Mouse (Mus musculus) testis, adult 2 months (tissue): ENCODE results near the gene Pard6b. TPM values are rescaled to one million over a fixed set of nuclear protein-coding genes. Genes with fewer than 3 reads are reported as not detected.
"Not testable (repeated sequence)": the region's sequence is repeated elsewhere in the genome, so short reads cannot be mapped to it uniquely, and the experiment has no call there.

Experiments used
- H3K27ac ChIP-seq: fragments of 200-500 bp; 2 replicates; pipeline ENCODE4 v1.5.1; 2012; ENCODE audit warnings: low read depth, low read length; ENCODE audit not compliant: control insufficient read depth, insufficient read depth
- H3K27me3 ChIP-seq: fragments of 200-500 bp; 2 replicates; pipeline ENCODE4 v1.6.1; 2012; ENCODE audit warnings: mild to moderate bottlenecking, low read length, moderate library complexity; ENCODE audit not compliant: control insufficient read depth, insufficient read depth
- H3K36me3 ChIP-seq: fragments of 200-500 bp; 2 replicates; pipeline ENCODE4 v1.6.1; 2012; ENCODE audit warnings: mild to moderate bottlenecking, low read length; ENCODE audit not compliant: control insufficient read depth, insufficient read depth
- H3K4me1 ChIP-seq: fragments of 200-500 bp; 2 replicates; pipeline ENCODE4 v1.6.1; 2012; ENCODE audit warnings: low read length; ENCODE audit not compliant: control insufficient read depth, insufficient read depth
- H3K4me3 ChIP-seq: fragments of 200-500 bp; 2 replicates; pipeline ENCODE4 v1.5.1; 2012; ENCODE audit warnings: low read depth, mild to moderate bottlenecking, low read length, moderate library complexity, mixed read lengths; ENCODE audit not compliant: control insufficient read depth
- CTCF ChIP-seq: fragments of 200-500 bp; IDR thresholded peaks from 2 replicates; pipeline ENCODE4 v1.5.1; 2012; ENCODE audit warnings: low read depth, mild to moderate bottlenecking, inconsistent platforms, low read length, moderate library complexity; ENCODE audit not compliant: control insufficient read depth, insufficient read depth, insufficient replicate concordance
- POLR2A ChIP-seq: fragments of 200-500 bp; IDR thresholded peaks from 2 replicates; pipeline ENCODE4 v1.6.1; 2012; ENCODE audit warnings: low read depth, mild to moderate bottlenecking, inconsistent platforms, low read length, moderate library complexity; ENCODE audit not compliant: control insufficient read depth
- polyA plus RNA-seq: library from polyadenylated mRNA; depleted of rRNA; stranded (reverse); fragments of >200 nt; gene quantifications from 2 replicates; pipeline ENCODE4 v1.2.3, GENCODE M21; 2012

Pard6b gene
- polyA plus RNA-seq, 1 experiment = 6.9 TPM

- TF ChIP-seq CTCF = peak; percentile 84
- TF ChIP-seq POLR2A = no peak
Observed at GRCm38 (mm10) chr2:168052689-168053088, 28.1 kb upstream of the Pard6b start.

GRCm38 (mm10) chr2:168054142-168054541 is 26.7 kb upstream of the Pard6b start:
- peaks cover 8% of the 10 kb centered on the region for H3K4me1 ChIP-seq
- H3K4me3 ChIP-seq = no peak overlapping the region
- H3K27me3 ChIP-seq = no peaks in the 10 kb centered on the region; the same call in 1 of the 2 replicates
- no peak for TF ChIP-seq CTCF
- no peak for TF ChIP-seq POLR2A
- H3K27ac ChIP-seq = no peak overlapping the region
- no peaks in the 10 kb centered on the region for H3K36me3 ChIP-seq

More at GRCm38 (mm10) chr2:168052689-168053088, 28.1 kb upstream of the Pard6b start:
- H3K27me3 ChIP-seq = no peaks in the 10 kb centered on the region; the same call in 1 of the 2 replicates
- no peak overlapping the region for H3K27ac ChIP-seq
- no peak overlapping the region for H3K4me3 ChIP-seq
- H3K36me3 ChIP-seq = no peaks in the 10 kb centered on the region
- peaks cover 10% of the 10 kb centered on the region for H3K4me1 ChIP-seq

DNA sequence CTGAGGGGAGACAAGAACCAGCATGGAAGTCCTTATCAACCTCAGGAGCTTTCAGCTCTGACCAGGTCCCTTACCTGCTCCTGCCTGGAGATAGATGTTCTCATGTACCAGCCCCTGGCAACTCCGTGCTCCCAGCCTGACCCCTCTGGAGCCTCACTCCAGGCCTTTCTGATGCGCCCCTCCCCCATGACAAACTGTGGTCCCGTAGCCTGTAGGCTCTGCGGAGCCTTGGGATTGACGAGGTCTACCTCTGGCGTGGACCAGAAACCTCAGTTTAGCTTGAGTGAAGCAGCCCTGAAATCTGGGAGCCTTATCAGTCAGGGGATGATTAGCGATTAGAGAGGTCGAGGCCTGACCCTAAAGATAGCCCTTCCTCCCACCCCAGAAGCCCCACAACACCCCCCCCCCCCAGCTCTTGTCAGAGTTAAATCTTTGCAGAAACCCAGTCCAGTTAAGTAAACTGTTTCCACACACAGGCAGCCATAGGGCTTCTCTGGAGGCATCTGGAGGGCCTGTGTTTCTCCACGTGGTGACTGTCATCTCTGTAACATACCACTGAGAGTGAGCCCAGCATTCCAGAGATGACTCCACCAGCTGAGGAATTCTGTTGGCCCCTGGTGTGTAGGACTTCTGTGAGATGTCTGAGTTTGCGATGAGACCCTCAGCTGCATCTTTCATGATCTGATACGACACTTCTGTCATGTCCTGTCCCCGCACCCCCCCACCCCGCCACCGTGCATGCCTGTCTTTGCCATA is 24.7 kb upstream of the Pard6b start:
- Histone ChIP-seq H3K4me1 (no peaks in the 10 kb centered on the region), H3K36me3 (no peaks in the 10 kb centered on the region), H3K27me3 (no peaks in the 10 kb centered on the region), H3K27ac (no peak overlapping the region), H3K4me3 (no peak overlapping the region)
- TF ChIP-seq POLR2A = no peak
- no peak for TF ChIP-seq CTCF

GRCm38 (mm10) chr2:168056666-168056933 is 24.2 kb upstream of the Pard6b start:
- H3K27ac ChIP-seq = no peak overlapping the region
- no peaks in the 10 kb centered on the region for H3K27me3 ChIP-seq

GRCm38 (mm10) chr2:168057876-168058275 is 22.9 kb upstream of the Pard6b start:
- H3K27me3 ChIP-seq, H3K4me1 ChIP-seq, H3K27ac ChIP-seq, H3K4me3 ChIP-seq, H3K36me3 ChIP-seq: not testable (repeated sequence)

More at GRCm38 (mm10) chr2:168056666-168056933, 24.2 kb upstream of the Pard6b start:
- Histone ChIP-seq H3K4me3 (no peak overlapping the region), H3K36me3 (no peaks in the 10 kb centered on the region), H3K4me1 (no peaks in the 10 kb centered on the region)
- no peak for TF ChIP-seq POLR2A
- no peak for TF ChIP-seq CTCF

- no peak overlapping the region for H3K27ac ChIP-seq
- H3K36me3 ChIP-seq = no peaks in the 10 kb centered on the region
- H3K27me3 ChIP-seq = no peaks in the 10 kb centered on the region
- TF ChIP-seq CTCF (no peak), POLR2A (no peak)
- no peaks in the 10 kb centered on the region for H3K4me1 ChIP-seq
- H3K4me3 ChIP-seq = no peak overlapping the region
Observed at GRCm38 (mm10) chr2:168058488-168059199, 22.2 kb upstream of the Pard6b start.

GRCm38 (mm10) chr2:168059200-168059790 is 21.5 kb upstream of the Pard6b start:
- no peaks in the 10 kb centered on the region for H3K36me3 ChIP-seq
- no peak overlapping the region for H3K4me3 ChIP-seq
- H3K4me1 ChIP-seq = no peaks in the 10 kb centered on the region
- no peaks in the 10 kb centered on the region for H3K27me3 ChIP-seq
- no peak overlapping the region for H3K27ac ChIP-seq
- no peak for TF ChIP-seq POLR2A
- no peak; the same call in 1 of the 2 replicates for TF ChIP-seq CTCF
